Mouse (Mus musculus) G1E-ER4 (cell line): ENCODE measurements around the gene Sh2b2. TPM values are rescaled to one million over a fixed set of nuclear protein-coding genes. Genes with fewer than 3 reads are reported as not detected.

Experiments
- GATA1 ChIP-seq: IDR thresholded peaks from one replicate; pipeline ENCODE4 v1.8.0; 2012; ENCODE audit warnings: low read length, inconsistent platforms
- polyA plus RNA-seq: library from polyadenylated mRNA; stranded (reverse); fragments of >175 nt; gene quantifications from 2 replicates; pipeline ENCODE4 v1.2.3, GENCODE M21; 2012

Gene Sh2b2
- polyA plus RNA-seq, 1 experiment, result not detected

- TF ChIP-seq GATA1, result no peak
Measured at GRCm38 (mm10) chr5:136210549-136210948, 35.8 kb downstream of the Sh2b2 start.

- no peak for TF ChIP-seq GATA1
Measured at GRCm38 (mm10) chr5:136201832-136202231, 44.5 kb downstream of the Sh2b2 start.

- TF ChIP-seq GATA1, result no peak
Measured at GRCm38 (mm10) chr5:136199526-136199925, 46.8 kb downstream of the Sh2b2 start.

GRCm38 (mm10) chr5:136198474-136199391, 47.6 kb downstream of the Sh2b2 start, which contains the start of gene Prkrip1:
TSS of gene Prkrip1 (minus strand) at chr5:136198963.
- no peak for TF ChIP-seq GATA1

- TF ChIP-seq GATA1, result no peak
Measured at GRCm38 (mm10) chr5:136191870-136192269, 54.5 kb downstream of the Sh2b2 start.

- TF ChIP-seq GATA1, result no peak
Measured at GRCm38 (mm10) chr5:136186723-136187122, 59.6 kb downstream of the Sh2b2 start.

GRCm38 (mm10) chr5:136183766-136184165, 62.6 kb downstream of the Sh2b2 start:
- TF ChIP-seq GATA1, result no peak

- peak; percentile 70 for TF ChIP-seq GATA1
Measured at GRCm38 (mm10) chr5:136182830-136183229, 63.5 kb downstream of the Sh2b2 start.

- no peak for TF ChIP-seq GATA1
Measured at GRCm38 (mm10) chr5:136182049-136182448, 64.3 kb downstream of the Sh2b2 start.

- no peak for TF ChIP-seq GATA1
Measured at GRCm38 (mm10) chr5:136181197-136181596, 65.2 kb downstream of the Sh2b2 start.

GRCm38 (mm10) chr5:136179594-136179993, 66.8 kb downstream of the Sh2b2 start:
- no peak for TF ChIP-seq GATA1

- no peak for TF ChIP-seq GATA1
Measured at GRCm38 (mm10) chr5:136173606-136174463, 72.5 kb downstream of the Sh2b2 start.

GRCm38 (mm10) chr5:136172939-136173338, 73.4 kb downstream of the Sh2b2 start:
- TF ChIP-seq GATA1, result no peak

- TF ChIP-seq GATA1, result no peak
Measured at GRCm38 (mm10) chr5:136171363-136172341, 74.7 kb downstream of the Sh2b2 start.

GRCm38 (mm10) chr5:136170512-136171362, 75.6 kb downstream of the Sh2b2 start, which contains the start of gene Orai2:
TSS of gene Orai2 (minus strand) at chr5:136170713.
- no peak for TF ChIP-seq GATA1
